Mouse (Mus musculus): ENCODE data around the gene Gper1.

DNA sequence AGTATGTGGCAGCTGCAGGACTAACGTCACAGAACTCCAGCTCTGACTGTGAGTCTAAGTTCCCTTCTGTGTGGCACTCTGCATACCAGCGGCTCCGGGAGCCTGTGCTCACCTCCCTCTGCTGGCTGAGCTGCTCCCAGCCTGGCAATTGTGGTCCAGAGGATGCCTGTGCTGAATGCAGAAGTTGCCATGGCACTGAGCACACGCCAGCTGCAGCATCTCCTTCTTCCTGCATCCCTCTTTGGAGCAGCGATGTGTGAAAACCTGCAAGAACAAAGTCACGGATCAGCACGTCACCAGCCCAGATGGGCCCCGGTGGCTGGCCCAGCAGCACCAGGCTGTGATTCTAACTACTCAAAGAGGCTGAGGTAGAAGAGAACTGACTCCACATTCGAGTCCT lies 51.8 kb downstream of the Gper1 start:
- TF ChIP-seq POLR2A (IDR thresholded peaks at IDR 0.05; ENCODE audit: borderline replicate concordance, extremely low read depth, low read depth, low read length) (no peak), CTCF (IDR thresholded peaks at IDR 0.05; ENCODE audit: insufficient read depth, low read length) (no peak)

Data from lung, adult 2 months (tissue).